Mouse (Mus musculus) kidney, postnatal 36 days (tissue): ENCODE data around the gene Slc6a16.

Source experiments
- DNase-seq, 2 experiments: peaks; one replicate each; pipeline ENCODE4 v3.0.0; 2021 to 2022; ENCODE audit warnings: mixed read lengths in 2 of 2

The Slc6a16 gene

DNA sequence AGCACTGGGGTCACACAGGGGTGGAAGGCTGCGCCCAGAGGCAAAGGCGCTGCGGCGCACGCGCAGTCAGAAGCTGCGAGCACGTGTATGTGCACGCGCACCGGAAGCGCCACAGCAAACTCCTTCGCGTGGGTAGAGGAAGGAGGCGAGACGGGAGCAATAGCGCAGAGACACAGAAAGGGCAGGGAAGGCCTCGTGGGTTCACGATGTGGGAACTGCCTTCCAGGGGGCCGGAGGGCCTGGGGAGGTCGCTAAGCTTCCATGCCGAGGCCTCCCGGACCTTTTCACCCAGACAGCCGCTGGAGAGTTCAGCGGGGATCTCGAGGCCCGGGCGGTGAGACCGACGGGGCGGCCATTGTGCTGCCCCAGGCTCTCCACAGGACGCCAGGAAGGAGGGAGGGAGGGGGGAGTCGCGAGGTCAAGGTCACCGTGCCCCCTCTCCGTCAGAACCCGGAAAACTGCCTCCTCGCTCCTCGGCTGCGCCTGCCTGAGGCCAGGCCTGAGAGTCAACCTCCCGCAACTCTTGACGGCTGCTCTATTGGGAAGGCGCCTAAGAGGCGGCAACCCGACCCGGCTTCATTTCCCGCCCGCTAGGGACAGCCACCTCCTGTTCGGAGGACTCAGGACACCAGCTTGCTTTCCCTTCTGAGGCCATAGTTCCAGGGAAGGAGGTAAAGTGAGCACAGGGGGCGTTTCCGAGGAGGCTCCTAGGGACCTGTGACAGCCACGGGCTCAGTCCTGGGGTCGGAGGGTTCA lies at the start of gene Slc6a16:
Slc6a16 (plus strand) TSS at position 453 of the 756 bp plus-strand sequence.
- peak; percentile 49 to 54 for DNase-seq

DNA sequence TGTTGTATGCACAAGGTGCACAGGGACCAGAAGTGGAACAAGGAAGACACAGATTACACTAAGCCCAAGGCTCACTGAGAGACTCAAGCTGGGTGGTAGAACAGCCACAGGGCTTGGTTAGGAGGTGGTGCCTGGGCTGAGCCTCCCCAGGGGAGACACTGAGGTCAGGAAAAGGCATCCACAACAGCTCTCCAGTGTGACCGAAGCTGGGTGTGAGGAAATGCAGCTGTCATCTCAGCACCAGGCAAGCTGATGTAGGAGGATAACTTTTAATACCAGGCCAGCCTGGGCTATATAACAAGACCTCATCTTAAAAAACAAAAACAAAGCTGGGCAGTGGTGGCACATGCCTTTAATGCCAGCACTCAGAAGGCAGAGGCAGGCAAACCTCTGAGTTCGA lies 49.7 kb upstream of the Slc6a16 start:
- no peak for DNase-seq

DNA sequence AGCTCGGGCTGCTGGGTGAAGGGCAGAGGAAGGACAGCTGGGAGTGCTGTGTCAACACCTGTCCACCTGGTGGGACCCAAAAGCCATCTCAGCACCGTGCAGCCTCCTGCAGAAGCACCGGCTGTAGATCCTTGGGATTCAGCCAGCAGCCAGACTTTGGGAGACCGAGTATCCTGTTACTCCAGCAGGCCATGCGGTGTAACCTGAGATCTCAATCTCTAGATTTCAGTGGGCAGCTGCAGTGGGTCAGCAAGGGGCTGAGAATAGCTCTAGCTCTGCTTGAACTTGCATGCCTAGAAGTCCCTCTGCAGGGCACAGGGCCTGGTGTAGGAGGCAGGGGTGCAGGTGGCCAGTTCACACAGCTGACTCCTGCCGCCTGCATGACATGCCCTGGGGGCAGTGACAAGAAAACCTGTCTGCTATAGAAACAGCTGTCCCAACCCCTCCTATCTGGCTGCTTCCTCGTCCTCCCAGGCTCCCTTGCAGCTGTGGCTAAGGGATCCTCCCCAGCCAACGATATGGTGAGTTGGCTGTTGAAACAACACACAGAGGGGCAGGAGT lies 49.0 kb upstream of the Slc6a16 start:
- DNase-seq = no peak

DNA sequence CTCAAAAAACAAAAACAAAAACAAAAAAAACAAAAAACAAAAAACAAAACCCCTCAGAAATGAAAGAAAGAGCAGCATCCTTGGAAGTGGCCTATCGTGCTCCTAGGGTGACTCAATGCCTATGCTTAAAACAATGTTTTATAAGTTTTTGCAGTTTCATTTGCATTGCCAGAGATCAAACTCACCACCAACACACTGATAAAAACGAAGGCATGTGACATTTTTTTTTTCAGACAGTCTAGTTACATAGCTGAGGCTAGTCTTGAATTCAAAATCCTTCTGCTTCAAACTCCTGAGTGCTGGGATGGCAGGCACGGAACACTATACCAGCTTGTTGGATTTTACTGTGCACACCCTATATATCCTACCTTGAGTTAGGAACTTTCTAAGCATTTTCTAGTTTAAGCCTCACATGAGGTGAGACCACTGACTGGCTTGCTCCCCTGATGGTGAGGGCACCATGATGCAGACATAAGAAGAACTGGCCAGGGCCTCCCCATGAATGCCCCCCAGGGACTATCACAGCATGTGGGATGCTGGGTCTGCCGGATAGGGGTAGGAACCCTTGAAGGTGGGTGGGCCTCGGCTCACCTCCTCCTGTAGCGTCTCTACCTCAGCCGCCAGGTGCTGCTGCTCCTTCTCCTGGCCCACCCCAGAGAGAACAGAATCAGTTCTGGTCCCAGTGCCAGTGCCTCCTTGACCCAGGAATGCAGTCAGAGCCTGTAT lies 48.1 kb upstream of the Slc6a16 start:
- no peak for DNase-seq

DNA sequence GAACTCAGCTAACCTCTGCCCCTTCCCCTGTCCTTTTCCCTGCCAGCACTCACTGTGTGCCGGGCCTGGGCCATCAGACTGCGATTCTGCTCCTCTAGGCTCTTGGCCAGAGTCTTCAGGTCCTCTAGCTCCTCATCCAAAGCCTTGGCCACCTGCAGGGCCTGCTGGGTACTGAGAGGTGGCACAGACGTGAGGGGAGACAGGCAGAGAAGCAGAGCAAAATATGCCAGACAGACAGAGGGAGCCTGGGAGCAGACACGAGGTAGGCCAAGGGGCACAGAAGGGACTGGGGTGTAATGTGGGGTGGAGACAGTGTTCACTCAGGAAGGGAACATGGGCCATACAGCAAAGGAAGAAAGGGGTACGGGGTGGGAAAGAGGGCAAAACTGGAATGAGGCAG lies 47.5 kb upstream of the Slc6a16 start:
- no peak for DNase-seq

DNA sequence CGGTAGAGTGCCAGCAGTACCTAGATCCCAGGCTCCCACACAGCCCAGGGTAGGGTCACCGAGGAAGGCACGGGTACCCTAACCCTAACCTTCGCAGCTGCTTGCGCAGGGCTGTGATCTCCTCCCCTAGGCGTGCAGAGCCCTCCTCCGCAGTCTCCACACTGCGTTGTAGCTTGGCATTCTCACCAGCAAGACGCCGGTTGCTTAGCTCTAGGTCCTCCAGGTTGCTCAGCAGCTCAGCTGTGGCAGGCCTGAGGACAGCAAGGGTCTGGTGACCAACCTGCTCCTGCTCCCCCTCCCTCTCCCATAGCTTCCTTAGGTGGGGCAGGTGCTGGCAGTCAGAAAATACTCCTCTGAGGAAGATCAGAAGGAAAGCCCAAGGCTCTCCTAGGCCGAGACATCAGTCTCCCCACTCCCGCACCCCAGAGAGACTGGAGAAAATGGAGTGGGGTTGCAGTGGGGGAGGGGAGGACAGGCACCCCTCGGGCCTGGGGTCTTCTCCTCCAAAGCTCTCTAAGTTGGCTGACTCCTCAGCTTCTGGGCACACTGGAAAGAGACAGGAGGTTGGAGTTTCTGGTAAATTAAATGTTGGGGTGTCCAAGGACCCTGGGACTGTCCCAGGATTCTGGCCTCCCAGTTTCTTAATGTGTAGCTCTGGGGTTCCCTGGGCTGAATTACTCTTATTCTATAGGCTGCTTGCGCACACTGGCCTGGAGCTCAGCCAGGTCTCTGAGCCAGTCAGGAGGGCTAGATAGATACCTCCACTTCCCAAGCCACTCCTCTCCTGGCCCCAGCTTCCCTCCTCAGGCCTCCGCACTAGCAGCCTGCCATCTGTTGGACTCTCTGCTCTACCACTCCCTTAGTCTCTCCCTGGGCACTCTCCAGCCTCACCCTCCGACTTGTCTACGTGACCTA lies 46.8 kb upstream of the Slc6a16 start:
- DNase-seq = no peak

DNA sequence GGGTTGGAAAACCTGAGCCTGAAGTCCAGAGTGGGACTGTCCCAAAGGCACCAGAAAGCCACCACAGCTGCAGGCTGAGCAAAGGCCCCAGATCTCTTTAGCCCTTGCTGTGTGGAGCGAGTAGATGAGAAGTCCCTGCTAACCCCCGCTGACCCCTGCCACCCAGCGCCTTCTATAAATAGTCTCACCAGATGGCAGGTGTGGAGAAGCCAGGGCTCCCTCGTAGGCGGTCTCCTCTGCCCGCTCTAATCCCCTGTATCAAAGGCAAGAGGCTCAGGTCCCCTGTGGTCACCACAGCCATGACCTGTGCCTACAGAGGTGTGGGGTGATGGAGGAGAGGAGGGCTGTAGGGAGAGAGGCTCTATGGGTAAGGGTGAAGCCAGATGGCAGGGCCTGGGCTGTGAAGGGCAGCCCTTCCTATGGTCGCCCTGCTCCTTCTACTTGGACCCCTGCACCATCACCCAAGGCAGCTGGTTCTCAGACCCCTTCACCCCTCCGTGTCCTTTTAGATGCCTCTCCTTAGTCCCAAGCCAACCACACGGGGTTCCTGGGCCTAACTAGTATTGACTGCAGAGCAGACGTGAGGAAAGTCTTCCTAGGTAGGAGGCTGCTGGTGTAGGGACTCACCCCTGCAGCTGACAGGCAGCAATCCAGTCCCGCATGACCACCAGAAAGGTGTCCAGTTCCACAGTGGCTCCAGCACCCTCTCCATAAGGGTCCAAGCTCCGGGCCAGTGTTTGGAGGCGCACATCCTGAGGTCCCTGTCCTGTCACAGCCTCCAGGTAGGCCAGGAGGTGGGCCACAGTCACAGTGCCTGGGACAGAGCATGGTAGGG lies 45.3 kb upstream of the Slc6a16 start:
- no peak for DNase-seq

DNA sequence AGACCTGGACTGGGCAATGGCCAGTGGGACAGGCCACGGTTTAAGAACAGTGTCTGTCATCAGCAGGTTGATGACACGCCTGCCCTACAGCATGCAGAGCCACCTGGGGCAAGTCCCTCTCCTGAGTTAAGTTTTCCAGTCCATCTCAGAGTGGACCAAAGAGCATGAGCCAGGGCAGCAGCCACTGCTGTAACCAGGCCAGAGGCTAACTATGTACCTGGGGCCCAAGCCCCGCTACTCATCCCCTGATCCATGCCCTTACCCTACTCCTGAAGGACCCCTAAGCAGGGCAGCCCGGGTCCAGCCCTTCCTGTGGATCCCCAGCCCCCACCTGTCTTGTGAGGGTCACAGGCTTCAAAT lies 44.7 kb upstream of the Slc6a16 start:
- no peak for DNase-seq

DNA sequence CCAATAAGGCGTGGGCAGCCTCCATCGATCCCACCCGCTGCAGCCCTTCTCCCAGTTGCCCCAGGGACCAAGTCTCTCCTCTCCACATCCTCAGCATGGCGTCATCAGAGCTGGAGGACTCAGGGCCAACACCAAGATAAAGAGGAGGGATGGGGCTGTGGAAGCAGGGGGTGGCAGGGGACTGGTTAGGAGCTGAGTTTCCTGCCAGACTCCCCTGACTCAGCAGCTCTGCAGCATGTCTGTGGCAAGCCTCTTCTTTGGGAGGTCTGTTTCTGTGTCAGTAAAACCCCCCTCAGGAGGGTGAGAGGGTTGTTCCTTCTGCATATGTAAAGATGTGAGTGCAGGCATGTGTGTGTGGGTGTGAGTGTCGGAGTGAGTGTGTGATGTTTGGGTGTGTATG lies 43.9 kb upstream of the Slc6a16 start:
- no peak for DNase-seq

DNA sequence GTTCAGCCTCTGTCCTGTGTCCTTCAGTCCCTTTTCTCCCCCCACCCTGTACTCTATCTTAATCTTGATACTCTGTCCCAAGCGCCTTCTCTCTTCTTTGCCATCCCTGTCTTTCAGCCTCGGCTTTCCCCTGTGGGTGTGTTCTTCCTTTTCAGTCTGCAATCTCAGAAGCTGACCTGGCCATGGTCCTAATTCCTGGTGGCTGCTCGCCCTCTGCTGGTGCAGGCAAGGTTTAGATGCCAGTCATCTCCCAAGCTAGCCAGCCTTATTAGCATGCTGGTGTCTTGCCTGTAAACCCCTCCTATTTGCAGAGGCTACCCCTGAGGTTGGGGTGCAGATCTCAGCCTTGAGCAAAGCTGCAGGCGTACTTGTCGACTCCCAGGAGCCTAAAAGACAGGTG lies 42.5 kb upstream of the Slc6a16 start:
- peak; percentile 78 to 87 for DNase-seq

DNA sequence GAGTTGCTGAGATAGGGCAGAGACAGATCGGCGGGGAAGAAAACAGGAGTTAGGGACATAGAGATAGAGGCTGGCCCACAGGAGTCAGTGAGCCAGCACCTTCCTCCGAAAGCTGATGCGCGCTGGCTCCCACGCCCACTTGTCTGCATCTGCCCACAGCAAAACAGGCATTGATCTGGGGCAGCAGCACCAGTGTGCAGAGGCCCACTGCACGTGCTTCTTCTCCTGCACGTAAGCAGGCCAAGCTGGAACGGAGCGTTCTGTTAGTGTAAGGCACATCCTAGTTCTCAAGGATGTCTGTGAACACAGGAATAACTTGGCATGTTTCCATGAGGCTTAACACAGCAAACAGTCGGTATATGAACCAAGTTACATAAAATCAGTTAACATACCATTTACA lies 41.9 kb upstream of the Slc6a16 start:
- no peak for DNase-seq

DNA sequence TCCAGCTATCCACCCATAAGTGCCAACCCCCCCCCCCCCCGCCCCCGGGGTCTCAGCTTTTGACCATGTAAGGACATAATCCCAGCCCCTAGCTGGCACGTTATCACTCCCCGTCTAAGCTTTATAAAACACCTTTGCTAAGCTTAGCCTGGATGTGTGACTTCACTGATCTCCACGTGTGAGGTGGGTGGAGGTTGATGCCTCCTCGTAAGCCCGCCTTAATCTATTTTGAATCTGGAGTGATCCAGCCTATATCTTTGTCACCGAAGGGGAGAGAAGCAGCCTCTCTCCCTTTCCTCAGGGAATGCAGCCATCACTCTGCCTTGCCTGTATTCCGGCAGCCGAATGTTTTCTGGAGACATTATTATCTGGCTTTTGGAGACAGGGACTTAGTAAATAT lies 38.2 kb upstream of the Slc6a16 start:
- DNase-seq = no peak

DNA sequence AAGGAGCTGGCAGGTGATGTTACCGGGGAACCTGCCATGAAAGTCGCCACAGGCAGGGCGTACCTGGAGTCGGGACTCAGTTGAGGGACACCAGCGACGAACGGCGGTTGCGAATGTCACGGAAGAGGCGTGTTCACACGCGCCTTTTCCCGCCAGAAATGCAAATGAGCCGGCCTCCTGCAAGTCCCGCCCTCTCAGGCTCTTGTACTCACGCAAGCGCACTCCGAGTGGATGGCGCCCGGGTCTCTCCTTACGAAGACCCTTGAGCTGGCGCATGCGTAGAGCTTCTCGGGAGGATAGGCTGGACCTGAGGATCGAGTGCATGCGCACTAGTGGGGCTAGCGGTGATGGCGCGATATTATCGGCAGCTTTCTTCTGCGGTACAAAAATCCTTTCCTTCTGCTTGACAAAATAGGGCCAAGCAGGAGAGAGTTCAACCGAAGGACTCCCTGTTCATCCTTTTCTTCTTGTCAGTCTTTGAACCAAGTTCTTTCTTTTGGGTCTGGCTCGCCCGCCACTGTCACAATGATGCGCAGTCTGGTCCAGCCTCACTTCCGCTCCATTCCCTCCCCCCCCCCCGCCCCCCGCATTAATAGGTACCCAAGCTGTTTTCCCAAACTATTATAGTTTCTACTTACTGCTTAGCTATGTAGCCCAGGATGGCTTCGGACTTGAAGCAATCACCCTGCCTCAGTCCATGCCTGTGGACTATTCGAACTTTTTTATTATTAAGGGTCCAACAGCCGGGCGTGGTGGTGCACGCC lies 36.3 kb upstream of the Slc6a16 start, which contains the start of gene Ccdc155:
Ccdc155 (minus strand) TSS at position 513 of the 764 bp plus-strand sequence.
- peak; percentile 91 for DNase-seq

DNA sequence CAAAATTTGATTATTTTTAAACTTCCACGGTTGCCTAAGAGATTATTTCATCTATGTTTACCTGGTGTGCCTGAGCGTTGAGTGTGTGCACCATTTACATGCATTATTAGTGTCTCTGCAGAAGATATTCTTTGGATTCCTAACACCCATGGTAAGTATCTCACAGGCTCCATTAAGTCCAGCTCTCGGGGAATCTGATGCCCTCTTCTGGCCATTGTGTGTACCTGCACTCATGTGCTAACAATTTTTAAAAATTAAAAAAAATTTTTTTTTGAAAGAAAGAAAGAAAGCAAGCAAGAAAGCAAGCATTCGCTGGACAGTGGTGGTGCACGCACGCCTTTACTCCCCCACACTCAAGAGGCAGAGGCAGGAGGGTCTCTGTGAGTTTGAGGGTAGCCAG lies 32.6 kb upstream of the Slc6a16 start:
- no peak for DNase-seq

DNA sequence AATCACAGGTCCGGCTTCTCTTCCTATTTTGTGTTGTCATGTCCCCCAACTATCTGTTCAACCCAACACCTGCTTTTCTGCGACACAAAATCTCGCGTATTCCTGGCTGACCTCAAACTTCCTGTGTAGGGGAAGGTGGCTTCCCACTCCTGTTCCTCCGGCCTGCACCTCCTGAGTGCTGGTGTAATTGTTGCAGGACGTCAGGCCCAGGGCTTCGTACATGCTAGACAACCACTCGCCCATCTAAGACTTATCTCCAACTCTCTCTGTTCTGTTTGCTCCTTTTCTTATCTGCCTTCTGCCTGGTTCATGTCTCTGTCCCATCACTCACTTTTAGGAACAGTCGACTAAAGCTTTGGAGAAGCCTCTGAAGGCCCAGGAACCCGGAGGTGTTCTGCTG lies 29.8 kb upstream of the Slc6a16 start:
- DNase-seq = no peak

DNA sequence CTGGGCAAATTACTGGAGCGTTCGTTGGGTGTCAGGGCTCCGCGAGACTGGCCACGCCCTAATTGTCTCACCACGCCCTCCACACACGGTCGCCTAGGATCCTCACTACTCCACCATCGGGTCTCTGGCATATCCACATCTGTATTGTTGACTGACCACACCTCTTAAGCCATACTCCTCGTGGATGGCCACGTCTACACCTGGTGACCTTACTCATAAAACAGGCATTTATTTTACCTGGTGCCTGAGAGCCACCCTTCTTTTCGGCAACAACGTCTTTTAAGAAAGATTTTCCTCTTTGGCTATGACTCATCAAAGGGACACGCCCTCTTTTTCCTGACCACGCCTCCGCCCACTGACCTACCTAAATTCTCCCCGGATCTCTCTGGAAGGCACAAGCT lies 29.0 kb upstream of the Slc6a16 start, which contains the start of gene Dkkl1:
Dkkl1 (minus strand) TSS at position 297 of the 401 bp plus-strand sequence.
- no peak for DNase-seq

DNA sequence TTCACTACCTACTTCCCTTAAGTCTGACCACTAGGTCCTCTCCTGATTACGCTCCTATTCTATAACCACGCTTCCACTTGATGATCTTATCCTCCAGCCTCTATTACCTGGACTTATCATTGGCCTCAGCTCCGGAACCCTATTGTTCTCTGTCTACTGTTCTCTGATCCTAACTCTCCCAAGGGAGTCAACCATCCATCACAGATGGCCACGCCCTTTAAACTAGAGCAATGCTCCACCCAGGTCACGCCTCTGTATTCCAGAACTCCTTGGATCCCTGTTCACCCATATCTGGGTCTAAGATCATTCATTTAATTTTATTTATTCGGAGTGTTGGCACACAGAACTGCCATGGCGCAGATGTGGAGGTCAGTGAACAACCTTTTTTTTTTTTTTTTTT lies 28.5 kb upstream of the Slc6a16 start:
- DNase-seq = no peak

DNA sequence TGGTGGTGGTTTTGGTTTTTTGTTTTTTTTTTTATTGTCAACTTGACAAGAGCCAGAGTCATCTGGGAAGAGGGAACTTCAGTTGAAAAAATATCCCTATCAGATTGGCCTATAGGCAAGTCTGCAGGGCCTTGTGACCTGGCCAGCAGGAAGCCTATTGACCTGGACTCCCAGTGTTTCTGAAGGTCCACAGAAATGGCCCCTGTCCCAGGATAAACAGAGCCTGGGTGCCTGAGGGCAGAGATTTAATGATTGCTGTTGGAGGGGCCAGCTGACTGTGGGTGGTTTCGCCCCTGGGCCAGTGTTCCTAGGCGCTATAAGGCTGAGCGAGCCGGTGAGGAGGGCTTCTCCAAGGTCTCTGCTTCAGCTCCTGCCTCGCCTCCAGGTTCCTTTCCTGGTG lies 27.2 kb upstream of the Slc6a16 start:
- no peak for DNase-seq

DNA sequence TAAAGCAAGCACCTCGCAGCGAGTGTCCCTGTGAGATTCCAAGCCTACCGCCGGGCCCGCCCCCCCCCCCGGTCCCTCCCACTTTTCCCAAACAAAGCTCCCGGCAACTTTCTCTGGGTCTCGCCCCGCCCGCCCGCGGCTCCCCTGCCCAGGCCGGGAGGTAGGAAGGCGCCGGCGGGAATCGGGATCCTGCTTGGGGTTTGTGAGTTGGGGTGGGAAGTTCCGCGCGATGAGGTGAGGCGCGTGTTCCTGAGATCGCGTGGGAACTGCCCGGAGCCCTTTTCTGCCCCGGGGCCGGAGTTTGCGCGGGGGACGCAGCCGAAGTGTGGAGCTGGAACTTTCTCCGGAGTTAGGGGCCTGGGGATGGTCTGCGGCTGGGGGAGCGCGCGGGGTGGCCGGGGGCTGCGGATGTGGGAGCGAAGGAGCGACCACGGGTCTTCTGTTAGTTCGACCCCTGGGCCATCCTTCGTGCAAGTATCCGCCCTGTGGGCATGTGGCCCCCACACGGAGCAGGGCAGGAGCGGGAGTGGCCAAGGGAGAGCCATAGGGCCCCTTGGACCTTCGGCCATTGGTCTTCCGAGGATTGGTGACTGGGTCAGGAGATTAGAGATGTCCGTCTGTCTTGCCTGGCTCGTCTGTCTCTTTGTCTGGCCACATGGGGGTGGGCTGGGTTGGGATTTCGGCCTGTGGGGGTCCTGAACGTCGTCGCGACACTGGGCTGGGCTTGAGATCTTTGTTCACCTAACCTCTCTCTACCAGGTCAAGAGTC lies 25.0 kb upstream of the Slc6a16 start, which contains the start of gene Tead2:
Tead2 (plus strand) TSS at position 81 of the 769 bp plus-strand sequence.
- peak; percentile 46 to 73 for DNase-seq
